Mouse (Mus musculus) CH12.LX (cell line): Measurements from ENCODE around the gene Fam71f1. TPM values are rescaled to one million over a fixed set of nuclear protein-coding genes. Genes with fewer than 3 reads are reported as not detected.

ENCODE experiments used
- DNase-seq: peaks from one replicate; pipeline ENCODE4 v3.0.0-alpha.2; 2013; ENCODE audit errors: extremely low read depth
- H3K27ac ChIP-seq: 2 replicates; pipeline ENCODE4 v1.5.1; 2012; ENCODE audit warnings: low read depth, mild to moderate bottlenecking, control low read depth, moderate library complexity; ENCODE audit not compliant: insufficient read depth
- H3K27me3 ChIP-seq: replicated peaks from 2 replicates; pipeline ENCODE3; 2012; ENCODE audit warnings: inconsistent platforms
- H3K36me3 ChIP-seq, 2 experiments: replicated peaks in 1 of 2; 2 replicates each; pipeline versions ENCODE3 to v1.6.1; 2012; ENCODE audit warnings: inconsistent platforms in 1 of 2, low read length in 1 of 2, mild to moderate bottlenecking in 1 of 2, mixed read lengths in 1 of 2, moderate library complexity in 1 of 2; ENCODE audit not compliant: control insufficient read depth in 1 of 2, insufficient read depth in 1 of 2
- H3K4me1 ChIP-seq, 2 experiments: 2 replicates each; pipeline ENCODE4 v1.6.1; 2012; ENCODE audit warnings: inconsistent platforms in 1 of 2, moderate library complexity in 1 of 2; ENCODE audit not compliant: insufficient read depth in 2 of 2, control insufficient read depth in 1 of 2
- H3K4me2 ChIP-seq: 2 replicates; pipeline ENCODE4 v1.6.1; 2012; ENCODE audit warnings: low read depth, mild to moderate bottlenecking, control low read depth; ENCODE audit not compliant: poor library complexity, insufficient read depth, severe bottlenecking
- H3K4me3 ChIP-seq, 3 experiments: fragments of 150-350 bp in 1 of 3; sonication (generic) in 1 of 3; replicated peaks in 1 of 3; 2 replicates each; pipeline versions ENCODE3 to v1.5.1; 2011 to 2012; ENCODE audit warnings: low read depth in 2 of 3, low read length in 2 of 3, mild to moderate bottlenecking in 2 of 3, moderate library complexity in 2 of 3, control low read depth in 1 of 3, improper control_type of control experiment in 1 of 3, inconsistent platforms in 1 of 3, mixed read lengths in 1 of 3; ENCODE audit not compliant: poor library complexity in 1 of 3
- H3K79me2 ChIP-seq: replicated peaks from 2 replicates; pipeline ENCODE4 v1.6.1; 2012; ENCODE audit warnings: mild to moderate bottlenecking, moderate library complexity; ENCODE audit not compliant: control insufficient read depth, poor library complexity, insufficient read depth, severe bottlenecking; ENCODE audit errors: extremely low read depth
- H3K9ac ChIP-seq: 2 replicates; pipeline ENCODE4 v1.6.1; 2012; ENCODE audit warnings: low read depth, mild to moderate bottlenecking, control low read depth, moderate library complexity; ENCODE audit not compliant: insufficient read depth
- H3K9me3 ChIP-seq: replicated peaks from 2 replicates; pipeline ENCODE3; 2012; ENCODE audit warnings: low read length, inconsistent platforms, mixed read lengths
- BHLHE40 ChIP-seq: IDR thresholded peaks from 2 replicates; pipeline ENCODE4 v1.6.1; 2011; ENCODE audit warnings: mild to moderate bottlenecking, low read depth, low read length, improper control_type of control experiment
- CTCF ChIP-seq, 2 experiments: IDR thresholded peaks in 1 of 2; conservative IDR thresholded peaks in 1 of 2; 2 replicates each; pipeline ENCODE4 v1.5.1; 2011 to 2012; ENCODE audit warnings: low read depth in 2 of 2, low read length in 2 of 2, improper control_type of control experiment in 1 of 2, inconsistent platforms in 1 of 2, mild to moderate bottlenecking in 1 of 2, moderate library complexity in 1 of 2
- E2F4 ChIP-seq: IDR thresholded peaks from 2 replicates; pipeline ENCODE4 v1.6.1; 2011; ENCODE audit warnings: low read depth, low read length, improper control_type of control experiment; ENCODE audit not compliant: insufficient replicate concordance
- ELF1 ChIP-seq: IDR thresholded peaks from 2 replicates; pipeline ENCODE4 v1.6.1; 2014; ENCODE audit warnings: low read depth, mild to moderate bottlenecking, inconsistent platforms, low read length, improper control_type of control experiment
- EP300 ChIP-seq: IDR thresholded peaks from 2 replicates; pipeline ENCODE4 v1.6.1; 2011; ENCODE audit warnings: low read length, improper control_type of control experiment
- ETS1 ChIP-seq: conservative IDR thresholded peaks from 2 replicates; pipeline ENCODE4 v1.6.1; 2012; ENCODE audit warnings: low read depth, mild to moderate bottlenecking, inconsistent platforms, low read length, improper control_type of control experiment, moderate library complexity
- JUN ChIP-seq: IDR thresholded peaks from 2 replicates; pipeline ENCODE4 v1.6.1; 2011; ENCODE audit warnings: low read depth, mild to moderate bottlenecking, low read length, improper control_type of control experiment, moderate library complexity; ENCODE audit not compliant: insufficient read depth
- JUND ChIP-seq: conservative IDR thresholded peaks from 2 replicates; pipeline ENCODE4 v1.6.1; 2011; ENCODE audit warnings: low read depth, low read length, improper control_type of control experiment
- KAT2A ChIP-seq: IDR thresholded peaks from 2 replicates; pipeline ENCODE4 v1.6.1; 2012; ENCODE audit warnings: low read length, improper control_type of control experiment, inconsistent platforms; ENCODE audit not compliant: insufficient replicate concordance
- MAFK ChIP-seq: IDR thresholded peaks from 2 replicates; pipeline ENCODE4 v1.6.1; 2011; ENCODE audit warnings: low read length, improper control_type of control experiment; ENCODE audit not compliant: insufficient replicate concordance
- MEF2A ChIP-seq: IDR thresholded peaks from 2 replicates; pipeline ENCODE4 v1.6.1; 2014; ENCODE audit warnings: low read depth, mild to moderate bottlenecking, inconsistent platforms, low read length, improper control_type of control experiment, borderline replicate concordance
- MXI1 ChIP-seq: IDR thresholded peaks from 2 replicates; pipeline ENCODE4 v1.6.1; 2011; ENCODE audit warnings: mild to moderate bottlenecking, low read depth, low read length, improper control_type of control experiment
- MYC ChIP-seq: IDR thresholded peaks from 2 replicates; pipeline ENCODE4 v1.6.1; 2011; ENCODE audit warnings: low read depth, mild to moderate bottlenecking, improper control_type of control experiment, low read length
- NRF1 ChIP-seq: IDR thresholded peaks from 2 replicates; pipeline ENCODE4 v1.6.1; 2014; ENCODE audit warnings: low read depth, mild to moderate bottlenecking, inconsistent platforms, low read length, improper control_type of control experiment, moderate library complexity
- PAX5 ChIP-seq: IDR thresholded peaks from 2 replicates; pipeline ENCODE4 v1.6.1; 2012; ENCODE audit warnings: low read length, inconsistent platforms, mixed read lengths
- POLR2A ChIP-seq: IDR thresholded peaks from 2 replicates; pipeline ENCODE4 v1.6.1; 2011; ENCODE audit warnings: low read depth, mild to moderate bottlenecking, improper control_type of control experiment, low read length
- RAD21 ChIP-seq: IDR thresholded peaks from 2 replicates; pipeline ENCODE4 v1.6.1; 2011; ENCODE audit warnings: low read depth, mild to moderate bottlenecking, low read length, improper control_type of control experiment, moderate library complexity
- RCOR1 ChIP-seq: conservative IDR thresholded peaks from 2 replicates; pipeline ENCODE4 v1.6.1; 2012; ENCODE audit warnings: low read depth, mild to moderate bottlenecking, inconsistent platforms, low read length, improper control_type of control experiment
- SIN3A ChIP-seq: IDR thresholded peaks from 2 replicates; pipeline ENCODE4 v1.6.1; 2012; ENCODE audit warnings: low read length, improper control_type of control experiment, inconsistent platforms
- TBP ChIP-seq: conservative IDR thresholded peaks from 2 replicates; pipeline ENCODE4 v1.6.1; 2011; ENCODE audit warnings: low read depth, low read length, improper control_type of control experiment
- UBTF ChIP-seq: IDR thresholded peaks from 2 replicates; pipeline ENCODE4 v1.6.1; 2012; ENCODE audit warnings: low read depth, mild to moderate bottlenecking, inconsistent platforms, low read length, improper control_type of control experiment, moderate library complexity
- ZMIZ1 ChIP-seq: IDR thresholded peaks from 2 replicates; pipeline ENCODE4 v1.6.1; 2012; ENCODE audit warnings: low read depth, mild to moderate bottlenecking, inconsistent platforms, low read length, improper control_type of control experiment
- ZNF384 ChIP-seq: IDR thresholded peaks from 2 replicates; pipeline ENCODE4 v1.6.1; 2012; ENCODE audit warnings: low read depth, low read length, improper control_type of control experiment, inconsistent platforms
- dilution Hi-C: fragments of 300-500 bp; cut with MboI; formaldehyde crosslinking; loops from 2 replicates; pipeline ENCODE4 v1.14.3; 2020; ENCODE audit warnings: low sequenced_read_pairs; ENCODE audit not compliant: extremely low pct_unique_long_range_greater_than_20kb, extremely low pct_ligation_motif_present
- in situ Hi-C: fragments of 300-500 bp; cut with MboI; formaldehyde crosslinking; loops from 3 replicates; pipeline ENCODE4 v1.14.3; 2019; ENCODE audit warnings: low sequenced_read_pairs, low pct_ligation_motif_present, low pct_unique_long_range_greater_than_20kb, mixed read lengths
- polyA plus RNA-seq: library from polyadenylated mRNA; unstranded; fragments of >175 nt; gene quantifications from 2 replicates; pipeline ENCODE4 v1.2.1, GENCODE M21; 2012; ENCODE audit warnings: low read depth; ENCODE audit not compliant: insufficient read length
- total RNA-seq, 2 experiments: library from RNA; depleted of rRNA; stranded (reverse); fragments of 300-350 nt in 1 of 2; fragments of >200 nt in 1 of 2; gene quantifications; 2 replicates each; pipeline ENCODE4 v1.2.3; 2012 to 2014

Gene Fam71f1
- total and polyA plus RNA-seq, 3 experiments: not detected

DNA sequence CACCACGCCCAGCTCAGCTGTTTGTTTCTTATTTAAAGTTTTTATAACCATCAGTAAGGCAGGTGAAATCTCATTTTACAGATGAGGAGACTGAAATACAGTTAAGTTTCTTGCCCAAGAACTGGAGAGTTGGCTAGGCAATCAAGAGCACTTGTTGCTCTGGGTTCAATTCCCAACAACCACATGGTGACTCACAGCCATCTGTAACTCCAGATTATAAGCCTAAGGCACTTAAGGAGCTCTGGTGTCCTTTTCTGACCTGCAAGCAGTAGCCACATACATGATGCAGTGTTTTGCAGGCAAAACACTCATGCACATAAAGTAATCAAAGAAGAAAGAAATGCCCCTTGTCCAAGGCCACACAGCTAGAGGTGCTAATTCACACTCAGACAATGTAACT is 46.3 kb downstream of the Fam71f1 start:
- Histone ChIP-seq H3K4me1 (no peaks in the 10 kb centered on the region), H3K79me2 (peaks cover 3% of the 10 kb centered on the region), H3K4me3 (no peak overlapping the region), H3K9me3 (no peaks in the 10 kb centered on the region), H3K36me3 (peaks cover 28 to 69% of the 10 kb centered on the region in 2 experiments), H3K27me3 (no peaks in the 10 kb centered on the region), H3K27ac (no peak overlapping the region), H3K4me2 (no peak overlapping the region), H3K9ac (no peak overlapping the region)
- in situ Hi-C loops (no loop called here), dilution Hi-C loops (no loop called here)
- DNase-seq: no peak
- no peak for TF ChIP-seq E2F4
- no peak for TF ChIP-seq KAT2A
- TF ChIP-seq ELF1: no peak
- no peak for TF ChIP-seq BHLHE40
- no peak for TF ChIP-seq MYC

DNA sequence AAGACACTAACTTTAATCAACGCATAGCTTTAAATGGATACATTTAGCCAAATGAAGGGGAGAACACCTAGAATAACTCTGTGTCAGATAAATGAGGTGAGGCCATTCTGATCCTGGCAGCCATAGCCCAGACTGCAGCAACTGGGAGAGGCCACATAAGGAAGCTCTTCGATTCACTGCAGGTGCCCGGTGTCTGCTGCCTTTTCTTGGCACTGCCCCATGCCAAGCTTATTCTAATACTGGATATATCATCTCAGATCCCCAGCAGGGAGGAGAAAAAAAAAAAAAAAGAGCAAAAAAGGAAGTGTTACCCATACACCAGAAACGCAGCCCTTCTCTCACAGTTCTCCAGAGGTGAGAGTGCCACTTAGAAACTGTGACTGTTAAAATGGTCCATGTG is 58.4 kb downstream of the Fam71f1 start:
- peak; percentile 12; the same call in 1 of the 2 replicates for TF ChIP-seq ZNF384
- no peak for TF ChIP-seq ETS1
- Histone ChIP-seq H3K9me3 (no peaks in the 10 kb centered on the region), H3K36me3 (peaks cover 33 to 72% of the 10 kb centered on the region in 2 experiments), H3K4me2 (no peak overlapping the region), H3K4me3 (no peak overlapping the region), H3K4me1 (peaks cover 0 to 7% of the 10 kb centered on the region in 2 experiments; a peak in 1 of 4 replicates), H3K79me2 (no peaks in the 10 kb centered on the region), H3K27me3 (no peaks in the 10 kb centered on the region), H3K27ac (no peak overlapping the region), H3K9ac (no peak overlapping the region)
- dilution Hi-C loops: no loop called here
- no peak for DNase-seq
- in situ Hi-C loops: loop anchor here (25.0 kb wide), 1 partner anchor 260 kb away; no protein-coding TSS in a partner anchor

DNA sequence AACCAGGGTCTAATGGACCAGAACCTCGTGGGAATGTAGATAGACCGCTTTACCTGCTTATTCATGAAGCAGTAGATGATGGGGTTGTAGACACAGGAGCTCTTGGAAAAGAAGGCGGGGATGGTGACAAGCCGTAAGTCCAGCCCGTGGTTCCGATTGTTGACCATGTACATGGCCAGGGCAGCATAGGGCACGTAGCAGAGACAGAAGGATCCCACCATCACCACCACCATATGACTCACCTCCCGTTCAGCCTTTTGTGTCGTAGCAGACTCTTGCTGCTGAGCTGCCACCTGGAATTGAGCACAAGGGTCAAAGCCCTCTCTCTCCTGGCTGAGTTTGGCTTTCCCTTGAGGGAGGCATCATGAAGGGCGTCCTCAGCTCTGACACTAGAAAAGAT is 59.7 kb downstream of the Fam71f1 start:
- DNase-seq: no peak
- peaks cover 1 to 14% of the 10 kb centered on the region in 2 experiments; a peak in 2 of 4 replicates for H3K4me1 ChIP-seq
- dilution Hi-C loops (no loop called here), in situ Hi-C loops (loop anchor here (25.0 kb wide), 1 partner anchor 259 kb away; no protein-coding TSS in a partner anchor)
- H3K27me3 ChIP-seq: no peaks in the 10 kb centered on the region
- no peaks in the 10 kb centered on the region for H3K79me2 ChIP-seq
- no peak overlapping the region for H3K27ac ChIP-seq
- peaks cover 25 to 60% of the 10 kb centered on the region in 2 experiments for H3K36me3 ChIP-seq
- TF ChIP-seq JUN (no peak), RCOR1 (no peak), POLR2A (no peak), RAD21 (no peak), JUND (no peak), PAX5 (no peak), TBP (no peak), MXI1 (no peak), UBTF (no peak), NRF1 (no peak), MAFK (no peak), KAT2A (no peak), SIN3A (no peak), MEF2A (no peak), CTCF (conservative IDR thresholded peaks at IDR 0.05 in 1 of 2, IDR thresholded peaks at IDR 0.05 in 1 of 2; ENCODE audit: low read depth in 2 of 2, low read length in 2 of 2) (no peak), ELF1 (no peak), ZMIZ1 (no peak), EP300 (no peak)
- no peak overlapping the region for H3K4me2 ChIP-seq
- H3K9ac ChIP-seq: no peak overlapping the region
- no peaks in the 10 kb centered on the region for H3K9me3 ChIP-seq
- H3K4me3 ChIP-seq: no peak overlapping the region
